Mouse (Mus musculus) cortical plate, adult 2 months (tissue): Measurements from ENCODE around the gene Csn1s2a.

Experiments
- CTCF ChIP-seq: fragments of 200-500 bp; IDR thresholded peaks from 2 replicates; pipeline ENCODE4 v1.5.1; 2011; ENCODE audit warnings: mild to moderate bottlenecking, control low read depth, low read length; ENCODE audit not compliant: insufficient read depth; ENCODE audit errors: extremely low read depth
- POLR2A ChIP-seq: fragments of 200-500 bp; IDR thresholded peaks from 2 replicates; pipeline ENCODE4 v1.6.1; 2011; ENCODE audit warnings: mild to moderate bottlenecking, low read length, control low read depth; ENCODE audit not compliant: insufficient read depth; ENCODE audit errors: extremely low read depth

DNA sequence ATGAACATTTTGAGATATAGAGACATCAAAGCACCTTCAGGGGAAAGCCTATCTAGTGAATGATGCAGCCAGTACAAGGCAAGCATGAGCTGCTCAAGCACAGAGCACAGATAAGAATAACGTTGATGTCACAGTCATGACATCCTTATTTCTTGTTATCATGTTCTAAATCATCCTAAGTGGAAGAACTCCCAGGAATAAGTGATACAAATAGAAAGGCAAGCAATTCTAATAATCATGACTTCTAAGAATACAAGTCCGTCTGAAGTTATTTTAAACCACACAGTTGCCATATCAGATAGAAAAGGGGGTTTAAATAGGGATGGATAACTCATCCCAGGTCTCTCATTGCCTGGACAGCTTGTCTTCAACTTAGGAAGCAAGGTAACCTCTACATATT lies 33.4 kb downstream of the Csn1s2a start, which contains the start of gene Csn1s2b:
- no peak for TF ChIP-seq CTCF
- no peak for TF ChIP-seq POLR2A
